Mouse (Mus musculus) olfactory bulb, adult 2 months (tissue): ENCODE data around the gene Hp1bp3. TPM values are rescaled to one million over a fixed set of nuclear protein-coding genes. Genes with fewer than 3 reads are reported as not detected.

Experiments used
- H3K27ac ChIP-seq: fragments of 200-500 bp; 2 replicates; pipeline ENCODE4 v1.5.1; 2012; ENCODE audit warnings: low read depth, low read length; ENCODE audit not compliant: insufficient read depth
- H3K4me1 ChIP-seq: fragments of 200-500 bp; 2 replicates; pipeline ENCODE4 v1.6.1; 2012; ENCODE audit warnings: low read length; ENCODE audit not compliant: control insufficient read depth, insufficient read depth
- H3K4me3 ChIP-seq: fragments of 200-500 bp; 2 replicates; pipeline ENCODE4 v1.5.1; 2012; ENCODE audit warnings: mild to moderate bottlenecking, low read depth, low read length, moderate library complexity; ENCODE audit not compliant: insufficient read depth
- CTCF ChIP-seq: fragments of 200-500 bp; IDR thresholded peaks from 2 replicates; pipeline ENCODE4 v1.5.1; 2012; ENCODE audit warnings: low read depth, mild to moderate bottlenecking, low read length, moderate library complexity; ENCODE audit not compliant: insufficient read depth
- POLR2A ChIP-seq: fragments of 200-500 bp; IDR thresholded peaks from 2 replicates; pipeline ENCODE4 v1.6.1; 2012; ENCODE audit warnings: mild to moderate bottlenecking, low read depth, low read length, moderate library complexity; ENCODE audit not compliant: insufficient read depth
- WGBS: fragments of 180-500 bp; shearing (Covaris S2); methylation state at CpG from one replicate; pipeline ENCODE4 v1.1.7; 2018; 5-methylcytosine and 5-hydroxymethylcytosine counted together
- polyA plus RNA-seq: library from polyadenylated mRNA; stranded (reverse); fragments of >200 nt; gene quantifications from 2 replicates; pipeline ENCODE4 v1.2.4, GENCODE M21; 2012; ENCODE audit warnings: low replicate concordance; ENCODE audit not compliant: missing spikeins, insufficient read depth, insufficient read length

Gene Hp1bp3
- 181 and 298 TPM in 2 replicates for polyA plus RNA-seq

DNA sequence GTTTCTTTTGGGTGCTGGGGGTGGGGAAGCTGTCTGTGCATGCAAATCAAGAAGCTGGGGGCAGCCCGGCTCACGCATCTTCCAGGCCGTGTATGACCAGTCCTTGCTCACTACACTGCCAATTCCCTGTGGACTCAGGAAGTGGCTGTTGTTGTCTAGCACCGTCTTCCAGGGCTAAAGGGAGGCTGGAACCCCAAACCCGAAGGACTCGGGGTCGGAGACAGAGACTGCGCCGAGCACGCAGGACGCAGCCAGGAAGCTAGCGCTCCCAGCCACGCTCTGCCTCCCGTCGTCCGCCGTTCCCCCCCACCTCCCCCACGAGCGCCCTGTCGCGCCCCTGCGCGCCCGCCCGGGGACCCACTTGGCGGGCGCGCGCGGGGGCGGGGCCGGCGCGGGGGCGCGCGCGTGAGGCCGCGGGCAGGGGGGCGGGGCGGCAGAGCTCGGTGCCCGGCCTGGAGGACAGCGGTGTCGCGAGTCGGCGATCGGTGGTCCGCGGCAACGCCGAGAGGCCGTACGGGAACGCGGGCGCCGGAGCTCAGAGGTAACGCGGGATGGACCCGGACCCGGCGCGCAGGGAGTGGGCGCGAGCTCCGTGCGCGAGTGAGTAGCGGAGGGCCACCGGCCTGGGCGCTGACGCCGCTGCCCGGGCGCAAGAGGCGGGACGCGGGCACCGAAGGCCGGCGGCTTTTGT, at the start of gene Hp1bp3:
TSS of gene Hp1bp3 (plus strand) at position 97 of the 691 bp plus-strand sequence.
- WGBS, result under 1% methylated on average over 83 of the region's 84 CpGs
- Histone ChIP-seq H3K4me1 (peaks cover 6% of the 10 kb centered on the region), H3K4me3 (peak within 1 kb of the TSS; percentile 92), H3K27ac (peak within 1 kb of the TSS; percentile 97)
- TF ChIP-seq POLR2A (peak; percentile 48; the same call in 1 of the 2 replicates), CTCF (no peak)

DNA sequence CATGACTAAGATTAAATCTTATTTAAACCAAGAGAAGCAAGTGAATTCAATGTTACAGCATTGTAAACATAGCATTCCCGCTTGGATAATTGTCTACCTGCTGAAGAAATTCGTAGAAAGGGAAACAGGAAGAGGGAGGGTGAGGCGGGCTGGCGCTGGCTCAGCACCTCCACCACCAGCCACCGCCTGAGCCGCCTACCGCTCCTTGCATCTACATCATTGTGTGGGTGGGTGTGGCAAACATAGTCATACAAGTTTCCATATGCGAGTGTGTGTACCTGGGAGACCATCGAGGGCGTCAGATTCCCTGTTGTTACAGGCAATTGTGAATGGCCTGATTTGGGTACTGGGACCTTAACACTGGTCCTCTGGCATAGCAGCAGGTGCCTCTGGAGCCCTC, 49.6 kb upstream of the Hp1bp3 start:
- Histone ChIP-seq H3K4me1 (peaks cover 13% of the 10 kb centered on the region), H3K27ac (no peak overlapping the region), H3K4me3 (no peak overlapping the region)
- TF ChIP-seq CTCF (no peak), POLR2A (no peak)
- WGBS, result 72% methylated on average over 10 of the region's 10 CpGs

DNA sequence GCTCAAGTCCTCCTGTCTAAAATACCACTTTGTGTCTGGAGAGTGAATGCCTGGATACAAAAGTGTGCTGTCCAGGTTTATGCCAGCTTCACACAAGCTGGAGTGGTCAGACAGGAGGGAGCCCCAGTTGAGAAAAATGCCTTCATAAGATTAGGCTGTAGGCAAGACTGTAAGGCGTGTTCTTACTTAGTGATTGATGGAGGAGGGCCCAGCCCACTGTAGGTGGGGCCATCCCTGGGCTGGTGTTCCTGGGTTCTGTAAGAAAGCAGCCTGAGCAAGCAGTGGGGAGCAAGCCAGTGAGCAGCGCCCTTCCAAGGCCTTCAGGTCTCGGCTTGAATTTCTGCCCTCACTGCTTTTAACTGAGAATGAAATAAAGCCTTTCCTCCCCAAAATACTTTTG, 47.9 kb upstream of the Hp1bp3 start:
- H3K4me1 ChIP-seq, result peaks cover 10% of the 10 kb centered on the region
- H3K4me3 ChIP-seq, result no peak overlapping the region
- no peak overlapping the region for H3K27ac ChIP-seq
- TF ChIP-seq POLR2A, result no peak
- no peak for TF ChIP-seq CTCF
- WGBS, result 85% methylated on average over 3 of the region's 3 CpGs

DNA sequence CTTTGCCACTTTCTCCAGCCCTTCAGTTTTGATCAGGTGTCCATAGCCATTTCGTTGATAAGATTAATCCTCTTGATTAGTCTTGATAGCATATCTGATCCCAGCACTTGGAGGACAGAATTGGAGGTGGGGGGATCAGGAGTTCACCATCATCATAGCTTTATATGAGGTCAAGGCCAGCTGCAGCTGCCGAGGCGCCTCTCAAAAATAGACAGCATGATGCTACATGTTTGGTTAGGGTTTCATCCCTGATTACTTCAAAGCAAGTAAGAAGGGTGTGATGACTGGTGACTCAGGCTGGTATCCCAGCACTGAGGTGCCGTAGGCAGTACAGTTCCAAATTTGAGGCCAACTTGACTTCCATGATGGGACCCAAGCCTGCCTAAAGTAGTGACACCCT, 46.7 kb upstream of the Hp1bp3 start:
- 0 out of 2 replicates have a peak, but pooled peaks cover under 1% of the 10 kb centered on the region for H3K4me1 ChIP-seq
- no peak overlapping the region for H3K4me3 ChIP-seq
- no peak overlapping the region for H3K27ac ChIP-seq
- TF ChIP-seq POLR2A, result no peak
- no peak for TF ChIP-seq CTCF
- WGBS, result 89% methylated on average over 4 of the region's 4 CpGs

DNA sequence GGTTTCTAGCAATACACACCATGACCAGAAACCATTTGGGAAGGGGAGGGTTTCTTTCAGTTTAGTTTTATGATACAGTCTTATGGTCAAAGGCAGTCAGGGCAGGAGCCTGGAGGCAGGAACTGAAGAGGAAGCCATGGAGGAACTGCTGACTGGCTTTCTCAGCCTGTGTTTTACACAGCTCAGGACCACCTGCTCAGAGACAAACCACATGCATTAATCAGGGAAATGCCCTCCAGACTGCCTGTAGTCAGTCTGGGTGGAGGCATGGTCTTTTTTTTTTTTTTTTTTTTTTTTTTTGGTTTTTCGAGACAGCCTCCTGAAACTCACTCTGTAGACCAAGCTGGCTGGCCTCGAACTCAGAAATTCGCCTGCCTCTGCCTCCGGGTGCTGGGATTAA, 43.4 kb upstream of the Hp1bp3 start:
- no peak for TF ChIP-seq CTCF
- no peak overlapping the region for H3K27ac ChIP-seq
- no peaks in the 10 kb centered on the region for H3K4me1 ChIP-seq
- WGBS, result 89% methylated on average over 4 of the region's 4 CpGs
- no peak overlapping the region for H3K4me3 ChIP-seq

DNA sequence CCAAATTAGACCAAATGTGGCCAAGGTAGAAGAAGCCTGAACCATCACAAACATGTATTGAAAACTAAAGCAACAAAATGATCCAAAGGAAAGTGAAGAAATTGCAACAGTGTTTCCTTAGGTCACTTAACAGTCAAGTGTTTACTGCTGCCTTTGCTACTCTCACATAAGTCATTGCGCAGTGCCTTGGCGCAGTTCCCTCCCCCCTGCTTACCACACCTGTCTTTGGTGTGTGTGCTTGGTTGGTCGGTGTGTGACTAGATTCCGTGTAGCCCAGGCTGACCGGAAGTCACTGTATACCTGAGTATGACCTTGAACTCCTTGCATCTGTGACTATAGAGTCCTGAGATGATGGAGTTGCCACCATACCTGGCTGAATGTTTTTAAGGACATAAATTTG, 36.7 kb upstream of the Hp1bp3 start:
- Histone ChIP-seq H3K4me3 (no peak overlapping the region), H3K27ac (no peak overlapping the region), H3K4me1 (no peaks in the 10 kb centered on the region)
- TF ChIP-seq POLR2A, result no peak
- TF ChIP-seq CTCF, result no peak
- WGBS, result 98% methylated on average over 5 of the region's 5 CpGs

DNA sequence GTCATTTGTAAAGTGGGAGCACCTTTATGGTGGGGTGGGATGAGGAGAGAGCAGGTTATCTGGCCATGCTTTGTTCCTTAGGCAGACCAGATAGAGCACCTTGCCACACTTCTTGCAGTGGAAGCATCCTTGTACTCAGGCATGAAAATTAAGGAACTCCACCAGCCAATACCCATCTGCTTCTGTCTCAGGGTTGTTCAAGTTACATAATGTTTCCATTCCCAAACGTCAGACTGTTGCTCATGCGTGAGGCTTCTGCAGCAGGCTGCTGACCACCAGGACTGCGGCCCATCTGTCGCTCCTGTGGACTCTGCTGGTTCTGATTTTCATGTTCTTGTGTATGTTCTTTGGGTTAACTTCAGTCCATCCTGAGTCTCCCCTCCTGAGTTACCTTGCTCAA, 35.4 kb upstream of the Hp1bp3 start:
- 84% methylated on average over 4 of the region's 4 CpGs for WGBS
- H3K4me3 ChIP-seq, result no peak overlapping the region
- H3K27ac ChIP-seq, result no peak overlapping the region
- TF ChIP-seq CTCF, result no peak
- TF ChIP-seq POLR2A, result no peak
- H3K4me1 ChIP-seq, result no peaks in the 10 kb centered on the region

DNA sequence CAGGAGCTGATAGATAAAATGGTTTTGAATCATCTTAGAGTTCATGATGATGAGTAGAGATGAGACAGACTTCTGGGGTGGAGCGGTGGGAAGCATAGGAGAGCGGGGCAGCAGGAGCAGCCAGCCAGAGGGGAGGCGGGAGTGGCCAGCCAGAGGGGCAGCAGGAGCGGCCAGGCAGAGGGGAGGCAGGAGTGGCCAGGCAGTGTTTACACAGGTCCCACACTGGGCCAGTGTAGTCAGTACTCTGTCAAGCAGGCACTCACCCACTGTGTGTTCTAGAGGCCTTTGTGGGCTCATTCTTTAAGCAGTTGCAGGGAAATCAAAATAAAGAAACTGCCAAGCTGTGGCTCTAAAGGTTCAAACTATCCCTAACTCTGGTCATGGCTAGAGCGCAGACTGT, 32.0 kb upstream of the Hp1bp3 start:
- H3K4me1 ChIP-seq, result peaks cover 6% of the 10 kb centered on the region
- TF ChIP-seq CTCF, result no peak
- no peak for TF ChIP-seq POLR2A
- 85% methylated on average over 5 of the region's 5 CpGs for WGBS
- H3K4me3 ChIP-seq, result no peak overlapping the region
- no peak overlapping the region for H3K27ac ChIP-seq

DNA sequence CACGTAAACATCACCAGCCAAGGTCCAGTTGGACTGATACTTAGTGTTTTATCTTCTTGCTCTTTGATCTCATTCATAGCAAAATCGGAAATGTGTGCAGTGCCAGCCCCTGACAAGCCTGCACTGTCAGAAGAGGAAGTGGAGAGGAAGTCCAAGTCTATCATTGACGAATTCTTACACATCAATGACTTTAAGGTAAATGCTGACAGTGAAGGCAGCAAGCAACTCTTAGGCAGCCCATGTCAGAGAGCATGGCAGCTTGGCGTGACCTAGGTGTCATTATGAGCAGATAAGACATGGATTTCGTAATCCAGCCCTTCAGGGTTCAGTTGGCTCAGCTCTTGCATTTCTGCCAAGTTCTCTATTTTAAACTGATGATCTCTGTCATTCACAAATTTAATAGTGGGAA, 31.5 kb upstream of the Hp1bp3 start:
- 79% methylated on average over 5 of the region's 5 CpGs for WGBS
- no peak for TF ChIP-seq CTCF
- TF ChIP-seq POLR2A, result no peak
- Histone ChIP-seq H3K4me1 (peaks cover 6% of the 10 kb centered on the region), H3K4me3 (no peak overlapping the region), H3K27ac (no peak overlapping the region)
